Mouse (Mus musculus) kidney, postnatal 0 days (tissue): ENCODE measurements at regions not wholly inside any gene's neighbourhood (a gene's known extent, or its start where the extent isn't known, plus 50 kb on each side); places are given as distances from the start of the nearest gene placed in this dataset.

Experiments
- ATAC-seq: fragments of 200-750 bp; cut with Nextera tagmentation; replicated peaks from 2 replicates; pipeline ENCODE4 v1.8.0; 2017; ENCODE audit warnings: low read depth, moderate number of reproducible peaks, moderate TSS enrichment, moderate library complexity; ENCODE audit not compliant: low FRiP score
- DNase-seq: peaks from one replicate; pipeline ENCODE4 v3.0.0-alpha.2; 2016; ENCODE audit warnings: low spot score
- H3K27ac ChIP-seq: fragments of 300-500 bp; sonication (generic); 2 replicates; pipeline ENCODE4 v1.5.1; 2014; ENCODE audit warnings: mild to moderate bottlenecking
- H3K27me3 ChIP-seq: fragments of 300-500 bp; sonication (generic); 2 replicates; pipeline ENCODE4 v1.6.1; 2014; ENCODE audit warnings: low read length, mixed read lengths; ENCODE audit not compliant: insufficient read depth
- H3K36me3 ChIP-seq: fragments of 300-500 bp; sonication (generic); 2 replicates; pipeline ENCODE4 v1.6.1; 2014; ENCODE audit warnings: low read length, mixed read lengths; ENCODE audit not compliant: insufficient read depth
- H3K4me1 ChIP-seq: fragments of 300-500 bp; sonication (generic); replicated peaks from 2 replicates; pipeline ENCODE4 v1.6.1; 2014; ENCODE audit warnings: antibody characterized with exemption, low read length, mixed read lengths; ENCODE audit not compliant: insufficient read depth
- H3K4me2 ChIP-seq: fragments of 300-500 bp; sonication (generic); 2 replicates; pipeline ENCODE4 v1.6.1; 2014; ENCODE audit warnings: mild to moderate bottlenecking, low read length, moderate library complexity, mixed read lengths
- H3K4me3 ChIP-seq: fragments of 300-500 bp; sonication (generic); replicated peaks from 2 replicates; pipeline ENCODE4 v1.5.1; 2014; ENCODE audit warnings: low read depth, low read length
- H3K9ac ChIP-seq: fragments of 300-500 bp; sonication (generic); 2 replicates; pipeline ENCODE4 v1.6.1; 2014; ENCODE audit warnings: low read depth, low read length
- H3K9me3 ChIP-seq: fragments of 300-500 bp; sonication (generic); replicated peaks from 2 replicates; pipeline ENCODE4 v1.6.1; 2016; ENCODE audit warnings: low read length, inconsistent platforms, mixed read lengths
- CTCF ChIP-seq: IDR thresholded peaks from 2 replicates; pipeline ENCODE4 v1.5.1; 2016; ENCODE audit warnings: antibody characterized with exemption, low read depth, mild to moderate bottlenecking, moderate library complexity
- WGBS: fragments of 180-500 bp; shearing (Covaris S2); extraction: QIAGEN DNeasy Blood & Tissue Kit; methylation state at CpG from one replicate; pipeline ENCODE4 v1.1.7; 2014; 5-methylcytosine and 5-hydroxymethylcytosine counted together

- Histone ChIP-seq H3K36me3 (no peaks in the 10 kb centered on the region), H3K9ac (no peak overlapping the region), H3K9me3 (no peaks in the 10 kb centered on the region), H3K4me3 (no peak overlapping the region), H3K27ac (no peak overlapping the region), H3K4me1 (no peaks in the 10 kb centered on the region), H3K27me3 (no peaks in the 10 kb centered on the region), H3K4me2 (no peak overlapping the region)
- ATAC-seq: no peak
- 82% methylated on average over 2 of the region's 2 CpGs for WGBS
- TF ChIP-seq CTCF: no peak
- no peak for DNase-seq
Measured at GRCm38 (mm10) chr9:80961818-80962217, 496.5 kb upstream of the Impg1 start.

- Histone ChIP-seq H3K36me3 (no peaks in the 10 kb centered on the region), H3K4me3 (no peak overlapping the region), H3K9ac (no peak overlapping the region), H3K27ac (no peak overlapping the region), H3K4me1 (no peaks in the 10 kb centered on the region), H3K27me3 (no peaks in the 10 kb centered on the region), H3K9me3 (no peaks in the 10 kb centered on the region), H3K4me2 (no peak overlapping the region)
- ATAC-seq (no peak), DNase-seq (peak; percentile 53)
- WGBS: 56% methylated on average over 2 of the region's 2 CpGs
- peak; percentile 68 for TF ChIP-seq CTCF
Measured at GRCm38 (mm10) chr9:80942991-80943390, 477.7 kb upstream of the Impg1 start.

DNA sequence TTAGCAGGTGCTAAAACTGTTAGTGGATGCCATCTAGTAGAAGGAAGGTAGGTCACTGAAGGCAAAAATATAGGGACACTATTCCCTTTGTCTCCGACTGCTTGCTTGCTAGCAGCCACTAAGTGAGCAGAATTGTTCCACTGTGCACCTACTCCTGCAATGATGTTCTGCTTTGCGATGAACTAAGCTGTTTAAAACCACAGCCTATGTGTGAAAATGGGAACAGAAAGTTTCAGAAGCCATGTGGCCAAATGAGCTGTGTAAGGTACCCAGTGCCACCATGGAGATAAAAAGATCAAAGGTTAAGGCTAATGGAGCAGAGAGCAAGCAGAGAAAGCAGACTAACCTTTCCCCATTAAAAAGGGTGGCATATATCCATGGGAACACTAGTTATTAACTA is 476.1 kb upstream of the Impg1 start:
- H3K9me3 ChIP-seq: no peaks in the 10 kb centered on the region

GRCm38 (mm10) chr9:80938238-80938637 is 473.0 kb upstream of the Impg1 start:
- Histone ChIP-seq H3K9me3 (no peaks in the 10 kb centered on the region), H3K4me1 (no peaks in the 10 kb centered on the region), H3K27me3 (no peaks in the 10 kb centered on the region), H3K9ac (no peak overlapping the region), H3K27ac (no peak overlapping the region), H3K4me3 (no peak overlapping the region), H3K36me3 (no peaks in the 10 kb centered on the region), H3K4me2 (no peak overlapping the region)
- no peak for ATAC-seq
- no peak for DNase-seq
- TF ChIP-seq CTCF: no peak

More for the DNA sequence above, 476.1 kb upstream of the Impg1 start:
- Histone ChIP-seq H3K9ac (no peak overlapping the region), H3K27me3 (no peaks in the 10 kb centered on the region), H3K4me2 (no peak overlapping the region), H3K27ac (no peak overlapping the region), H3K36me3 (no peaks in the 10 kb centered on the region), H3K4me1 (no peaks in the 10 kb centered on the region), H3K4me3 (no peak overlapping the region)
- DNase-seq (no peak), ATAC-seq (no peak)
- TF ChIP-seq CTCF: no peak
- WGBS: 54% methylated on average over 2 of the region's 2 CpGs

DNA sequence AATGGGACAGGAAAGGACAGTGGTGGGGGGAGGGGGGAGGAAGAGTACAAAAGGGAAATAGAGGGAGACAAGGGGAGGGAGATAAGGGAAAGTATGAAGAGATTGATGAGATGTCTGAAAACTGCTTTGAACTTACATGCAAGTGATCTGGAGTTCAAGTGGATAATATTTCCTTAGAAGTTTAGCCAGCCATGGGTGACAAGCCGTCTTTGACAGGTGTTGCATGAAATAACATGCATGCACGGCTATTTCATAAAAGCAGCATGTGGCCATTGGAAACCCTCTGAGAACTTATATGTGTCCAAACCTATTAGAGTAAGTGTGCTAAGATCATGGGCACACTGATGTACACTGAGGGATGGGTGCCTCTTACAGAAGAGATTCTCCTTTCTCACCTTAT is 465.3 kb upstream of the Impg1 start:
- H3K4me2 ChIP-seq: no peak overlapping the region
- H3K27me3 ChIP-seq: no peaks in the 10 kb centered on the region
- no peak for TF ChIP-seq CTCF
- no peaks in the 10 kb centered on the region for H3K36me3 ChIP-seq
- 11% methylated on average over 2 of the region's 2 CpGs for WGBS
- H3K27ac ChIP-seq: no peak overlapping the region
- H3K4me1 ChIP-seq: no peaks in the 10 kb centered on the region
- no peak for ATAC-seq
- H3K9ac ChIP-seq: no peak overlapping the region
- no peak overlapping the region for H3K4me3 ChIP-seq
- no peak for DNase-seq
- no peaks in the 10 kb centered on the region for H3K9me3 ChIP-seq

GRCm38 (mm10) chr9:80920304-80920703 is 455.0 kb upstream of the Impg1 start:
- Histone ChIP-seq H3K27ac (no peak overlapping the region), H3K36me3 (no peaks in the 10 kb centered on the region), H3K4me3 (no peak overlapping the region), H3K4me1 (no peaks in the 10 kb centered on the region), H3K4me2 (no peak overlapping the region), H3K27me3 (no peaks in the 10 kb centered on the region), H3K9ac (no peak overlapping the region), H3K9me3 (no peaks in the 10 kb centered on the region)
- TF ChIP-seq CTCF: no peak
- DNase-seq (no peak), ATAC-seq (no peak)
- 81% methylated on average over 1 of the region's 1 CpGs for WGBS

- TF ChIP-seq CTCF: no peak
- Histone ChIP-seq H3K9ac (no peak overlapping the region), H3K36me3 (no peaks in the 10 kb centered on the region), H3K27me3 (no peaks in the 10 kb centered on the region), H3K4me1 (no peaks in the 10 kb centered on the region), H3K27ac (no peak overlapping the region), H3K9me3 (no peaks in the 10 kb centered on the region), H3K4me2 (no peak overlapping the region), H3K4me3 (no peak overlapping the region)
- WGBS: 46% methylated on average over 2 of the region's 2 CpGs
- ATAC-seq (no peak), DNase-seq (no peak)
Measured at GRCm38 (mm10) chr9:80913867-80914266, 448.6 kb upstream of the Impg1 start.
